Mouse (Mus musculus) limb, embryonic 13.5 days (tissue): ENCODE measurements around the gene Adam1a. TPM values are rescaled to one million over a fixed set of nuclear protein-coding genes. Genes with fewer than 3 reads are reported as not detected.

Experiments
- ATAC-seq: fragments of 200-750 bp; cut with Nextera tagmentation; 2 replicates; pipeline ENCODE4 v1.8.0; 2017; ENCODE audit warnings: low read depth, moderate number of reproducible peaks, moderate TSS enrichment; ENCODE audit not compliant: low FRiP score
- H3K27ac ChIP-seq: fragments of 300-500 bp; sonication (generic); 2 replicates; pipeline ENCODE4 v1.5.1; 2015; ENCODE audit warnings: inconsistent platforms, mild to moderate bottlenecking, moderate library complexity
- H3K27me3 ChIP-seq: fragments of 300-500 bp; sonication (generic); 2 replicates; pipeline ENCODE4 v1.6.1; 2015; ENCODE audit warnings: mild to moderate bottlenecking, inconsistent platforms
- H3K36me3 ChIP-seq: fragments of 300-500 bp; sonication (generic); 2 replicates; pipeline ENCODE4 v1.6.1; 2015; ENCODE audit warnings: inconsistent platforms, mild to moderate bottlenecking, moderate library complexity
- H3K4me1 ChIP-seq: fragments of 300-500 bp; sonication (generic); 2 replicates; pipeline ENCODE4 v1.6.1; 2015; ENCODE audit warnings: inconsistent platforms
- H3K4me2 ChIP-seq: fragments of 300-500 bp; sonication (generic); replicated peaks from 2 replicates; pipeline ENCODE4 v1.6.1; 2015; ENCODE audit warnings: inconsistent platforms, mild to moderate bottlenecking, moderate library complexity
- H3K4me3 ChIP-seq: fragments of 300-500 bp; sonication (generic); 2 replicates; pipeline ENCODE4 v1.5.1; 2015; ENCODE audit warnings: moderate library complexity, mild to moderate bottlenecking, inconsistent platforms
- H3K9ac ChIP-seq: fragments of 300-500 bp; sonication (generic); 2 replicates; pipeline ENCODE4 v1.6.1; 2015; ENCODE audit warnings: mild to moderate bottlenecking, inconsistent platforms
- H3K9me3 ChIP-seq: fragments of 300-500 bp; sonication (generic); 2 replicates; pipeline ENCODE4 v1.6.1; 2016; ENCODE audit warnings: inconsistent platforms
- WGBS: fragments of 180-500 bp; shearing (Covaris S2); methylation state at CpG from one replicate; pipeline ENCODE4 v1.1.7; 2015; 5-methylcytosine and 5-hydroxymethylcytosine counted together
- polyA plus RNA-seq: library from polyadenylated mRNA; unstranded; fragments of >200 nt; fragmentation: Nextera tagmentation; extraction: Ambion mirVana; gene quantifications from 2 replicates; pipeline ENCODE4 v1.2.1, GENCODE M21; 2015

Gene Adam1a
- polyA plus RNA-seq, 1 experiment from 2014 or later, result 2.1 TPM

GRCm38 (mm10) chr5:121469566-121469965, 75.7 kb downstream of the Adam1a start:
- Histone ChIP-seq H3K4me2 (no peak overlapping the region), H3K27me3 (no peaks in the 10 kb centered on the region), H3K9ac (no peak overlapping the region), H3K9me3 (no peaks in the 10 kb centered on the region), H3K4me1 (no peaks in the 10 kb centered on the region), H3K27ac (no peak overlapping the region), H3K36me3 (no peaks in the 10 kb centered on the region), H3K4me3 (no peak overlapping the region)
- 13% methylated on average over 3 of the region's 3 CpGs for whole genome bisulfite sequencing
- no peak for ATAC-seq

Other genes starting within 250 kb of the Adam1a start
- gene Trafd1, start 159.8 kb downstream of the Adam1a start, polyA plus RNA-seq, result 78.5 and 78.9 TPM in 2 replicates
- gene Naa25, start 147.5 kb downstream of the Adam1a start, polyA plus RNA-seq, result 38.3 and 40.6 TPM in 2 replicates
- 1.8 and 2.5 TPM in 2 replicates for gene Tmem116, start 93.6 kb downstream of the Adam1a start, polyA plus RNA-seq
- gene Erp29, start 93.0 kb downstream of the Adam1a start, polyA plus RNA-seq, result 158 and 161 TPM in 2 replicates
- not detected in 2 replicates for gene Adam1b, start 42.0 kb downstream of the Adam1a start, polyA plus RNA-seq
- not detected in 2 replicates for gene Gm42878, start within 50 bp of the Adam1a start, polyA plus RNA-seq
- gene Mapkapk5, start 423 bp upstream of the Adam1a start, polyA plus RNA-seq, result 59.0 and 60.5 TPM in 2 replicates
- gene Aldh2, start 48.3 kb upstream of the Adam1a start, polyA plus RNA-seq, result 255 and 260 TPM in 2 replicates
- gene Acad12, start 73.5 kb upstream of the Adam1a start, polyA plus RNA-seq, result 2.1 and 3.2 TPM in 2 replicates
- gene Acad10, start 115.0 kb upstream of the Adam1a start, polyA plus RNA-seq, result 2.2 and 2.3 TPM in 2 replicates
- 43.2 and 43.9 TPM in 2 replicates for gene Brap, start 115.1 kb upstream of the Adam1a start, polyA plus RNA-seq
- gene Atxn2, start 165.9 kb upstream of the Adam1a start, polyA plus RNA-seq, result 54.9 and 64.1 TPM in 2 replicates